Mouse (Mus musculus) hindbrain, postnatal 0 days (tissue): ENCODE measurements at regions not wholly inside any gene's neighbourhood (a gene's known extent, or its start where the extent isn't known, plus 50 kb on each side); places are given as distances from the start of the nearest gene placed in this dataset.
A peak's percentile ranks its signal among the peaks of the same experiment; 100 is the strongest.
"Not testable (repeated sequence)": the region's sequence is repeated elsewhere in the genome, so short reads cannot be mapped to it uniquely, and the experiment has no call there.

Source experiments
- ATAC-seq: fragments of 200-750 bp; cut with Nextera tagmentation; 2 replicates; pipeline ENCODE4 v1.8.0; 2017; ENCODE audit warnings: mild to moderate bottlenecking, moderate TSS enrichment, moderate library complexity
- DNase-seq: peaks from one replicate; pipeline ENCODE4 v3.0.0-alpha.2; 2015; ENCODE audit warnings: low spot score
- H3K27ac ChIP-seq: fragments of 300-500 bp; sonication (generic); 2 replicates; pipeline ENCODE4 v1.5.1; 2014; ENCODE audit warnings: mild to moderate bottlenecking
- H3K27me3 ChIP-seq: fragments of 300-500 bp; sonication (generic); 2 replicates; pipeline ENCODE4 v1.6.1; 2014; ENCODE audit warnings: low read length, mixed read lengths; ENCODE audit not compliant: insufficient read depth
- H3K36me3 ChIP-seq: fragments of 300-500 bp; sonication (generic); 2 replicates; pipeline ENCODE4 v1.6.1; 2014; ENCODE audit warnings: low read length, mixed read lengths; ENCODE audit not compliant: insufficient read depth
- H3K4me1 ChIP-seq: fragments of 300-500 bp; sonication (generic); 2 replicates; pipeline ENCODE4 v1.6.1; 2014; ENCODE audit warnings: antibody characterized with exemption, low read length, mixed read lengths; ENCODE audit not compliant: insufficient read depth
- H3K4me2 ChIP-seq: fragments of 300-500 bp; sonication (generic); 2 replicates; pipeline ENCODE4 v1.6.1; 2014; ENCODE audit warnings: low read depth, mild to moderate bottlenecking, low read length, moderate library complexity, mixed read lengths
- H3K4me3 ChIP-seq: fragments of 300-500 bp; sonication (generic); 2 replicates; pipeline ENCODE4 v1.5.1; 2014; ENCODE audit warnings: low read length
- H3K9ac ChIP-seq: fragments of 300-500 bp; sonication (generic); replicated peaks from 2 replicates; pipeline ENCODE4 v1.6.1; 2014; ENCODE audit warnings: mild to moderate bottlenecking, low read length, moderate library complexity, mixed read lengths
- H3K9me3 ChIP-seq: fragments of 300-500 bp; sonication (generic); 2 replicates; pipeline ENCODE4 v1.6.1; 2016; ENCODE audit warnings: low read length, mixed read lengths
- CTCF ChIP-seq: IDR thresholded peaks from 2 replicates; pipeline ENCODE4 v1.5.1; 2016; ENCODE audit warnings: antibody characterized with exemption, control low read depth, low read depth
- WGBS: fragments of 180-500 bp; shearing (Covaris S2); extraction: QIAGEN DNeasy Blood & Tissue Kit; methylation state at CpG from one replicate; pipeline ENCODE4 v1.1.7; 2014; 5-methylcytosine and 5-hydroxymethylcytosine counted together

DNA sequence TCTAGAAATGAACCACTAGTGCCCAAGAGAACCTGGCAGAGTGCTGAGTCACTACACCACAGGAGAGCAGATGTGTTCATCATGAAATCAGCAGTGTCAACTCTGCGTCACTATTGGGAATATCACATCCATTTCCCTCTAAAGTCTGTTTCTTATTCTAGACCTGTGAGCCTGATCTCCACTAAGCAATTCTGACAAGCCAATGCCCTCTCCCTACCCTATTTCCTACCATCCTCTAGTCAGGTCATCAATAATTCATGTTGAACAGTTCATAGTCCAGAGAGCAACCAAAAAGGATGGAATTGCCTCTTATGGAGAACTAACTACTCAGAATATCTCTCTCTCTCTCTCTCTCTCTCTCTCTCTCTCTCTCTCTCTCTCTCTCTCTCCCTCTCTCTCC, 194.0 kb upstream of the Rarb start:
- TF ChIP-seq CTCF: no peak
- H3K4me1 ChIP-seq: no peaks in the 10 kb centered on the region
- no peaks in the 10 kb centered on the region for H3K27me3 ChIP-seq
- DNase-seq: no peak
- no peak overlapping the region for H3K27ac ChIP-seq
- H3K4me3 ChIP-seq: no peak overlapping the region
- H3K9me3 ChIP-seq: no peaks in the 10 kb centered on the region
- no peak overlapping the region for H3K4me2 ChIP-seq
- 93% methylated on average over 1 of the region's 1 CpGs for WGBS
- H3K36me3 ChIP-seq: no peaks in the 10 kb centered on the region
- no peak overlapping the region for H3K9ac ChIP-seq
- ATAC-seq: no peak

- Histone ChIP-seq H3K4me1 (no peaks in the 10 kb centered on the region), H3K4me3 (no peak overlapping the region), H3K36me3 (no peaks in the 10 kb centered on the region), H3K27me3 (no peaks in the 10 kb centered on the region), H3K27ac (no peak overlapping the region), H3K4me2 (no peak overlapping the region), H3K9ac (no peak overlapping the region), H3K9me3 (no peaks in the 10 kb centered on the region)
- no peak for TF ChIP-seq CTCF
- ATAC-seq (no peak), DNase-seq (no peak)
- WGBS: 88% methylated on average over 1 of the region's 1 CpGs
Measured at GRCm38 (mm10) chr14:17012200-17012599, 193.2 kb upstream of the Rarb start.

DNA sequence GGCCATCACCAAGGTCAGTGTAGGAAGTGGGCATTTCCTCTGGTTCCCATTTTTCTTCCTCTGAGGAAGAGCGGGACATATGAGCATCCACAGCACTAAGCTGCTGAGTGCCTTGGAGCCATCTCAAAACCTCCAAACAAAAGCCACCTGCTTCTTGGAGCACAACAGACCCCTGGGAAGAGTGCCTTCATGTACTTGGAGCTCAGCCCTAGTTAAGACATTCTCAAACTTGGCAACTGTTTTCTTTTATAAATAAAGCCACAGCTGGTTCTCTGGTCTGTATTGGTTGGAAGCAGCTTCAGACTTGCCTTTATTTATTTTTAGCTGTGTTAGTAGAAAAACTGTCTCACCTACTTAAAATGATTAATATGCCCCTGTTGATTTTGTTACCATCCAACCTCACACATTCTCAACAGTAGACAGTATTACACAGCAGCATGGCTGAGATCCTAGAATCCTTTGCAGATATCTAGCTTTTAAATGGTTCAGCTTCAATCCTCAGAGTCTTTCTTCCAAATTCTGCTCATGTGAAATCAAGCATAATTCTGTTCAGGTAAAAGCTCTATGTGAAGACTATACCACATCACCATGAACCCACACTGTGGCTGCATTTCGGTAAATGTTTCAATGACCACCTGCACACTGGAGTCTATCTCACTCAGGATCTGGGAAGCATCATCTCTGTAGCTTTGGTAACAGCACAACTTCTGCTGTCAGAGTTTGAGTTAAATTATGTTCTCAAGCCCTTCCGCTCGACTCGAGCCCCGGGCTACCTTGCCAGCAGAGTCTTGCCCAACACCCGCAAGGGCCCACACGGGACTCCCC, 186.4 kb upstream of the Rarb start:
- peak; percentile 39 for DNase-seq
- H3K36me3 ChIP-seq: no peaks in the 10 kb centered on the region

GRCm38 (mm10) chr14:17004714-17005113, 185.8 kb upstream of the Rarb start:
- Histone ChIP-seq H3K27ac (no peak overlapping the region), H3K4me2 (no peak overlapping the region), H3K27me3 (no peaks in the 10 kb centered on the region), H3K4me1 (no peaks in the 10 kb centered on the region), H3K4me3 (no peak overlapping the region), H3K9ac (no peak overlapping the region), H3K36me3 (no peaks in the 10 kb centered on the region), H3K9me3 (no peaks in the 10 kb centered on the region)
- no peak for TF ChIP-seq CTCF
- no peak for ATAC-seq
- DNase-seq: no peak
- WGBS: 82% methylated on average over 1 of the region's 1 CpGs

More for the DNA sequence above, 186.4 kb upstream of the Rarb start:
- Histone ChIP-seq H3K4me1 (no peaks in the 10 kb centered on the region), H3K27me3 (no peaks in the 10 kb centered on the region), H3K27ac (no peak overlapping the region), H3K9me3 (no peaks in the 10 kb centered on the region), H3K4me2 (no peak overlapping the region), H3K9ac (no peak overlapping the region), H3K4me3 (no peak overlapping the region)
- TF ChIP-seq CTCF: no peak
- 89% methylated on average over 8 of the region's 8 CpGs for WGBS
- ATAC-seq: no peak

GRCm38 (mm10) chr14:16996716-16997115, 177.8 kb upstream of the Rarb start:
- ATAC-seq (no peak), DNase-seq (no peak)
- H3K9me3 ChIP-seq: no peaks in the 10 kb centered on the region
- TF ChIP-seq CTCF: no peak
- no peak overlapping the region for H3K4me3 ChIP-seq
- 64% methylated on average over 2 of the region's 2 CpGs for WGBS
- H3K4me2 ChIP-seq: no peak overlapping the region
- no peaks in the 10 kb centered on the region for H3K4me1 ChIP-seq
- H3K27ac ChIP-seq: no peak overlapping the region
- no peak overlapping the region for H3K9ac ChIP-seq
- no peaks in the 10 kb centered on the region for H3K36me3 ChIP-seq
- no peaks in the 10 kb centered on the region for H3K27me3 ChIP-seq

DNA sequence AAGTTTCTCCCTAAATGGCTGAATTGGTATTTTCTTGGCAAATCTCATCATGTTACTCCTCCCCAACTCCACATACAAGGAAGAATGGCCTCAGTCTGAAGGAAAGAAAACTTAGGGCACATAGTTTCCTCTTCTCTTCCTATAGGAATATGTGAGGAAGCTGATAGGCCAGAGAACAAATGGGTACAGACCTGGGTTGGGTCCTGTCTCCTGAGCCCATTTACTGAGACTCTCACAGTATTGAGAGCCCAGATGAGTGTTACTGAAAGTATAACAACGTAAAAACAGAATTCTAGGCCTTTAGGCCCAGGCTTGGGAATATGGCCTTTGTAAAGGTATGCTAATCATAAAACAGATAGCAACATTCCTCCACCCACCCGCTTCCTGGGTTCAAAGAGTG, 152.0 kb upstream of the Rarb start:
- H3K4me3 ChIP-seq, H3K27me3 ChIP-seq, DNase-seq, H3K27ac ChIP-seq, H3K36me3 ChIP-seq, H3K4me2 ChIP-seq, H3K4me1 ChIP-seq, H3K9ac ChIP-seq, H3K9me3 ChIP-seq, ATAC-seq: not testable (repeated sequence)
- 87% methylated on average over 2 of the region's 2 CpGs for WGBS

GRCm38 (mm10) chr14:16964717-16965391, 145.9 kb upstream of the Rarb start:
- no peaks in the 10 kb centered on the region for H3K36me3 ChIP-seq
- TF ChIP-seq CTCF: no peak
- DNase-seq (no peak), ATAC-seq (no peak)
- no peaks in the 10 kb centered on the region for H3K9me3 ChIP-seq
- H3K4me1 ChIP-seq: no peaks in the 10 kb centered on the region
- H3K27me3 ChIP-seq: no peaks in the 10 kb centered on the region
- H3K4me2 ChIP-seq: no peak overlapping the region
- H3K4me3 ChIP-seq: no peak overlapping the region
- WGBS: 74% methylated on average over 2 of the region's 2 CpGs
- no peak overlapping the region for H3K9ac ChIP-seq
- no peak overlapping the region for H3K27ac ChIP-seq
